Mouse (Mus musculus) G1E-ER4 (cell line): ENCODE results near the gene Gm10974. TPM values are rescaled to one million over a fixed set of nuclear protein-coding genes. Genes with fewer than 3 reads are reported as not detected.

Source experiments
- GATA1 ChIP-seq: IDR thresholded peaks from one replicate; pipeline ENCODE4 v1.8.0; 2012; ENCODE audit warnings: low read length, inconsistent platforms
- polyA plus RNA-seq: library from polyadenylated mRNA; stranded (reverse); fragments of >175 nt; gene quantifications from 2 replicates; pipeline ENCODE4 v1.2.3, GENCODE M21; 2012

Gm10974 gene
- polyA plus RNA-seq, 1 experiment, result not detected

- TF ChIP-seq GATA1, result no peak
These were observed 19.2 kb downstream of the Gm10974 start for GRCm38 (mm10) chr7:66384891-66385290.

DNA sequence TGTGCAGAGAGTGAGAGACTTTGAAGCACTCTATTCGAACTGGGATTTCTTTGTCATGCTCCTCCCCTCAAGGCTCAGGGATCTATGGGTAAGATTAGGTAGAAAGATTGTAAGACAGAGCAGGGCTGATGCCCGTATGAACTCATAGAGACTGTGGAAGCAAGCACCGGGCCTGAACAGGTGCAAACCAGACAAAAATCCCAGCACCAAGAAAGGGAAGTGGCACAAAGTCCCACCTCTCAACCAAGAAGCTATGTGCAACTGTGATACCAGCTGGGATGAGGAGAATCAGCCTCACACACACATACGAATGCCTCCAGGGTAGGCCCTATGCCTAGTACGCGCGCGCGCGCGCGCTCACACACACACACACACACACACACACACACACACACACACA is 20.1 kb downstream of the Gm10974 start:
- TF ChIP-seq GATA1, result no peak

DNA sequence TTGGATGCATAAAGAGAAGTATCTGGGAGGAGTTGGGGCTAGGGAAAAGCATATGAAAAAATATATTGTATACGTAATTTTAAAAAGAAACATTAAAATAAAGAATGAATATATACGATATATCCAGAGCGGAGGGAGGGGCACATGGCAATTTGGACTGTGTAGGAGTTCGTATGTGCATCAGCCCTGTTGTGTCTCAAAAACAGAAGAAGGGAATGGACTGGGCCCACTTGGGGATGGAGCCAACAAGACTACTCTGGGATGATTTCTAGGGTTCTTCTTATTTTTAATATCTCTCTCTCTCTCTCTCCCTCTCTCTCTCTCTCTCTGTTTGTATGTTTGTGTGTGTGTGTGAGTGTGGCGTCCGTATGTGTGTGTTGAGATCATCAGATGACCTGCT is 20.7 kb downstream of the Gm10974 start:
- no peak for TF ChIP-seq GATA1

- TF ChIP-seq GATA1, result no peak
These were observed 21.7 kb downstream of the Gm10974 start for GRCm38 (mm10) chr7:66387419-66387812.

DNA sequence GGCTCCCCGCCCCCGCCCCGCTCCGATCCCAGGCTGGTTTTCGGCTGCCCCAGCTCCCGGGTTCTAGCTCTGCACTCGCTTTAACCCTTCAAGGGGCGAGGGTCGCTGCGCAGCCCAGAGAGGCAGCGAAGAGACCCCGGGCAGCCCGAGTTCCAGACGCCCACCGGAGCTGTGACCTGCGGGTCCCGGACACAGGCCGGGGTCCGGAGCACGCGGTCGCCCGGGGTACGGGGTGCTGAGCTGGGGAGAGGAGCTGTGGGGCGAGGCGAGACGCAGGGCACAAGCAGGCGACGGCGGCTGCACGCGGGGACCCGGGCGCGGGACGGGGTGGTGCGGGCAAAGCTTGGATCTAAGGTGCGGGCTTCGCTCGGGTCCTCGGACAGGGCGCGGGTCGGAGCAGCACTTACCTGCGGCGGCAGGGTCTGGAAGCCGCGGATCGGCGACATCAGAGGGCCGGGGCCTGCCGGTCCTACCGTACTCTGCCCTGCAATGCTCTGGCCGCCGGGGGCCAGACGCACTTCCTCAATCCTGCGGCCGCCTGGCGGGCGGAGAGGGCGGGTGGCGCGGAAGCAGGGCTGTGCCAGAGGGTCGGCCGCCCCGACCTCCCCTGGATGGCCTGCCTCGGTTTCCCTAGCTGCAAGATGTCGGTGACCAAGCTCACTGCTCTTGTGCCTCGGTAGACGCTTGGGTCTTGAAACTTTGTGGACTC is 22.3 kb downstream of the Gm10974 start, which contains the start of gene Lrrk1:
Lrrk1 (minus strand) TSS at position 538 of the 709 bp plus-strand sequence.
- TF ChIP-seq GATA1, result no peak

DNA sequence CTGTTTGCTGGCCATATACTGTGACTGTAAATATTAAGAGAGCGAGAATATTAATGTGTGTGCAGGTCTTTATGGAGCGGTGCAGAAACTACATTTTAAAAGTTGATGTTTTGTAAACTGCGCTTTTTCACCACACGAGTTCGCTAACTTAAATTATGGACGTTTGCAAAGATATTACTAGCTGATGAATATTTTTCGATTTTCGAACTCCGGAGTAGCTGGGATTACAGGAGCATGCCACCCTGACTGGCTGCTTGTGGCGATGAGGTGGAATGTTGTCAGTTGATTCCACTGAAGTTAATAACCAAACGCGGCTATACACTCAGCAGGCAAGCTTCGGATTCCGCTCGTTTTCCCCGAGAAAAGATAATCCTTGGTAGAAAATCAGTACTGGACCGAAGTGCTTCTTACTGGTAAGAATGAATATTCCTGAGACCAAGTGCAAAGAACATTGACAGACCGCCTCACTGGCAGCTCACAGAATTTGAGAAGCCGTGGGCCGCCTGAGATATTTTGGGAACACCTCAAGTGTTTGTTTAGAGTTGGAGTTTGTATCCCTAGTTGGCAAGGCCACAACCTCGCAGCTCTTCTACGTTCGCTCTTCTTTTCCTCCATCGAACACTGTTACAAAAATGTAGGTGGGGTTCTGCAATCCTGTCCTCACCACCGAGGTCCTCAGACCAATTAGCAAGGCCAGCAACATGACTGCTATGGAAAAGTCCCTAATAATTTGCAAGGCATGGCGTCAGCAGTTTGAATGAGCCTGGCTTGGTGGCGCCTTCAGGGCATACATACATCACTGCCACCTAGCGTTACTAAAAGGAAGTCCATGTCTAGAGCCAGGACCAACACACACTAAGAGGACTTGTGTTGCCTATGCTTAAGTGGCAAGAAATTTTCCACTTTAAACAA is 23.2 kb downstream of the Gm10974 start:
- TF ChIP-seq GATA1, result no peak

- no peak for TF ChIP-seq GATA1
These were observed 31.6 kb downstream of the Gm10974 start for GRCm38 (mm10) chr7:66397288-66397687.

DNA sequence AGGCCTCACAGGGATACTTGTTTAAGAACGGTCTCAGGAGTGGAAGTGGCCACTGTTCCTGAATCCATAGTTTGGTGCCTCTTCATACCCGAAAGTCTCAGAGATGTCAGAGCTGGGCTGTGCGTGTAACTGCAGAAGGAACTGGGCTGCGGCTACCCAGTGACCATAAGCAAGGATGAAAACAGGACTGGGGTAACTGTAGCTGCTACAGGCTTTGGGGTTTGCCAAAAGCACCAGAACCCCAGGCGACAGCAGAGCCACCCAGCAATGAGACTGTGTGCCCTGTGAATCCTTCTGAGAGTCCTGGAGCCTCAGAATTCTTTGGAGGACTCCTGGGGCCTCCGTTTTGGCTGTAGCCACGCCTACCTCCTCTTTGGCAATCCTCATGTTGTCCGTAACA is 35.9 kb downstream of the Gm10974 start:
- TF ChIP-seq GATA1, result no peak

DNA sequence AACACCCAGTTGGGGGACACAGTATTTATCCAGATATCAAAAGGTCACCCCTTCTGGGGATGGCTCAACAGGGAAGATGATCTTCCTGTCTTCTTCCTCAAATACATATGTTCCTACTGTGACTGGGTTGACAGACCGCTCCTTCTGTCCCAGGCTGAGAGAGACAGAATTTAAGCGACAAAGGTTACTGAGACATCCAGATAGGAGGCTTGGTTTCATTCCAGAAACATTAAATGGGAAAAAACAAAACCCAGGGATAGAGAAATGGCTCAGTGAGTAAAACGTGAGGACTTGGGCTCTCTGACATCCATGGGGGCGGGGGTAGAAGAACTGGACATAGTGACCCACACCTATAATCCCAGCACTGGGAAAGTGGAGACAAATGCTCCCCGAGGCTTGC is 37.2 kb downstream of the Gm10974 start:
- no peak for TF ChIP-seq GATA1

DNA sequence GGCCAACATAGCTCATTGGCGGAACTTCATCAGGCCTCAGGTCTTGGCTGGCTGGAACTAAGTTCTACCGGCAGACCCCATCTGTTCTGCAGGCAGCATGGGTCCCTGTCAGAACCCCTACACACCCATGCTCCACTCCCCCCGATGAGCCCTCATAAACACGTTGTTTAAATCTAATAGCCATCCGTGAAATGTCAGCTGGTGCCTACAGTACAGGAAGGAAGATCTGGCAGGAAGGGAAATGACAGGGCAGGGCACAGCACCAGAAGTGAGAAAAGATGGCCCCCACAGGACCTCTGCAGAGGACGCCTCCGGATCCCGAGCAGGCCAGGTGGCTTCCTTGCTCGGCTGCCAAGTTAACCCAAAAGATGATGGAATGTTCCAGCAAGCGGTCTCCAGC is 38.4 kb downstream of the Gm10974 start:
- no peak for TF ChIP-seq GATA1

- no peak for TF ChIP-seq GATA1
These were observed 39.1 kb downstream of the Gm10974 start for GRCm38 (mm10) chr7:66404802-66405201.

DNA sequence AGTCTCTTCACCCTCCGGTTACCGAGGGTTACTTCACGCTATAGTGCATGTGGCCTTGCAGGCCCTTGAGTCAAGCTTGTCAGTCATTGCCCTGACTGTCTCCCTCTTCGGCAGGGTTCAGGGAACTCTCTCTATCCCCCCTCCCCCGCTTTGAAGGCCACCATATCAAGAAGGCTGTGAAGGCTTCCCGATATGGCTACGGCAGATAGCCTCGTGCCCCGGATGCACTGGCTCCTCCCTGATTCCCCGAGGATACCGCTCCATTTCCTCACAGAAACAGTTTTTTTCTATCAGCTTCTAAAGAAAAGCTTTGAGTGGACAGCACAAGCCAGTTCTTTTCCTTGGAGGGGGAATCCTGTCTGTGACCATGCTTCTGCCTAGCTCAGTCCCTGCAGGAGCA is 39.8 kb downstream of the Gm10974 start:
- TF ChIP-seq GATA1, result no peak

DNA sequence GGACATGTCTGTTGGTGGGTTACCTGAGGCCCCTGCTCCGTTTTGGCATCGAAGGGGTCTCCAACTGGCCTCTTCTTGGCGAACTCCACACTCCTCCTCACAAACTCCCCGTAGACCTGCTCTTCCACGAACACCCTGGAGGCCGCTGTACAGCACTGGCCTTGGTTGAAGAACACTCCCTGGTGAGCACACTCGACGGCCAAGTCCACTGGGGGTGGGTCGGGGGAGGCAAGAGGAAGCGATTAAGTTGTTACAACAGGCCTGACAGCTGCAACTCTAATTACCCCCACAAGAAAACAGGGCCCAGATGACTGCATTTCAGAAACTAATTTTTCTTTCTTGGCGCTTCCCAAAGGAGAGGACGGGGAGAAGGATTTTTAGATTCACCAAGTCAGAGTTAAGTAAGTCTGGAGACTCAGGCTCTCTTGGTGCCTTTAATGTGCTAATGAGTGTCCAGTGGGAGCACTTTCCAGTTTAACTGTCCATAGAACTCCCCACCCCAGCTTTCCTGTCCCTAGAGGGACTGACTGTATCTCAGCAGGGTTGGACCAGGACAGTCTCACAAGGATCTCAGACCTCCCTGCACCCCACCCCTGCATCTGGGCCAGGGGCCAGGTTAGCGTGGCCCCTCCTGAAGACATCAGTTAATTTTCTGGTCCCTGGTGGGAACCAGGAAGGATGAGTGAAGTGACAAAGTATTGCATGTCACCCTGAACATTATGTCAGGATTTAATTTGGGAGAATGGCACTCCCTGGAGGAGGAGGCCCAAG is 40.4 kb downstream of the Gm10974 start:
- no peak for TF ChIP-seq GATA1

DNA sequence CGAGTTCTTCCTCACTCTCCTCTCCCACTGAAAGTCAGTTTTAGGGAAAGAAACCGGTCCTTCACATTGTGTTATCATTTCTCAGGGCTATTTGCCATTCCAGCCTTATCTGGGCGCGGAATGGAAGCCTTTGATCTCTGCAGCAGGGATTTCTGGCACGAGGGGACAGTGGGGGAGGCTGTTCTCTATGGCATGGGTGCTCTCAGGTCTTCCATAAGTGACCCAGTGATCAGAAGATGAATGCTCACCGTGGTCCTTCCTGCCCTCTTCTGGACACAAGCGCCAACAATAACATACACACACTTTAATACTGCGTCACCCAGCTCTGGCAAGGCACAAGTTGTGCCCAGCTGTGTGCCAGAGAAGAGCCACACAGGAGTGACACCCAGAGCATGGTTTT is 41.3 kb downstream of the Gm10974 start:
- no peak for TF ChIP-seq GATA1

GRCm38 (mm10) chr7:66409433-66409832 is 43.7 kb downstream of the Gm10974 start:
- TF ChIP-seq GATA1, result no peak

GRCm38 (mm10) chr7:66413093-66413492 is 47.4 kb downstream of the Gm10974 start:
- no peak for TF ChIP-seq GATA1
